Mouse (Mus musculus) left cerebral cortex, adult 2 months (tissue): ENCODE data around the gene Papln. TPM values are rescaled to one million over a fixed set of nuclear protein-coding genes. Genes with fewer than 3 reads are reported as not detected.

Experiments
- DNase-seq, 2 experiments: peaks; one replicate each; pipeline ENCODE4 v3.0.0; 2021 to 2022; ENCODE audit warnings: low spot score in 2 of 2, mixed read lengths in 1 of 2; ENCODE audit errors: extremely low spot score in 1 of 2
- H3K27ac ChIP-seq: fragments of 200-600 bp; 2 replicates; pipeline ENCODE4 v1.8.1; 2022
- H3K4me3 ChIP-seq: fragments of 200-600 bp; 2 replicates; pipeline ENCODE4 v1.8.1; 2022
- CTCF ChIP-seq: fragments of 200-600 bp; IDR thresholded peaks from 2 replicates; pipeline ENCODE4 v1.8.1; 2022; ENCODE audit warnings: antibody characterized with exemption, mild to moderate bottlenecking, moderate library complexity
- intact Hi-C: fragments of 180-260 bp; cut with DNase I; formaldehyde crosslinking; loops from one replicate; pipeline ENCODE4 v1.15.1; 2025
- long read RNA-seq, 2 experiments: library from polyadenylated mRNA; stranded (forward); transcript quantifications; one replicate each; pipeline ENCODE4 v2.0.0; 2021; ENCODE audit warnings: borderline mapping rate in 2 of 2
- total RNA-seq, 2 experiments: library from RNA; stranded (reverse); gene quantifications; 2 replicates each; pipeline ENCODE4 v1.2.3; 2021

Papln gene
- total RNA-seq: 1 to 10 TPM; 8.4 to 10.0 TPM
- long read RNA-seq, experiment 1, full-length matches to known transcripts: 1 of 2 reads
- long read RNA-seq, experiment 1, partial matches to known transcripts: 1 of 2 reads
- long read RNA-seq, experiment 1, other reads (novel, unspliced or antisense): 0 of 2 reads
- long read RNA-seq, experiment 2, full-length matches to known transcripts: 1 of 3 reads
- long read RNA-seq, experiment 2, partial matches to known transcripts: 1 of 3 reads
- long read RNA-seq, experiment 2, other reads (novel, unspliced or antisense): 1 of 3 reads

GRCm38 (mm10) chr12:83763311-83764043 lies at the start of gene Papln:
Gene Papln, plus strand, starts transcription at chr12:83763634.
- Histone ChIP-seq H3K4me3 (peak within 1 kb of the TSS; percentile 50), H3K27ac (no peak within 1 kb of the TSS)
- no peak for DNase-seq
- no peak for TF ChIP-seq CTCF
- intact Hi-C loops: no loop called here

DNA sequence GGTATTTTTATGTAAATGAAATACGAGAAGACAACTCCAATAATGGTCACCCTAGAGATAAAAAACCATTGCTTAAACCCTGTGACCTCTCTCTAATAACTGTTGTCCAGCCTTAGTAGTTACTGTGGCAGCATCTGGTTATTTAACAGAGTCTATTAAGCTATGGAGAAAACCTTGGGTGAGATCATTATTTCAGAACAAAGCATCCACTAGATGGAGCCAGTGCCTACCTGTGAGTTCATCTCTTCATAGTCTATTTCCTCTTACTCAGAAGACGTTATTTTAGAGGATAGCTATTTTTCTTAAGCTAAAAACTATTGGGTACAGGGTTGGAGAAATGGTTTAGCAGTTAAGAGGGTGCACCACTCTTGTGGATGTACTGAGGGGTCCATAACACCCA lies 49.7 kb upstream of the Papln start:
- DNase-seq: peak; percentile 33 to 42
- Histone ChIP-seq H3K4me3 (no peak overlapping the region), H3K27ac (no peak overlapping the region)
- peak; percentile 77 for TF ChIP-seq CTCF
- intact Hi-C loops: loop anchor here (5.0 to 10.0 kb wide), 3 partner anchors 224 to 349 kb away; partner anchors contain the start of genes Acot4 and Gm49366

DNA sequence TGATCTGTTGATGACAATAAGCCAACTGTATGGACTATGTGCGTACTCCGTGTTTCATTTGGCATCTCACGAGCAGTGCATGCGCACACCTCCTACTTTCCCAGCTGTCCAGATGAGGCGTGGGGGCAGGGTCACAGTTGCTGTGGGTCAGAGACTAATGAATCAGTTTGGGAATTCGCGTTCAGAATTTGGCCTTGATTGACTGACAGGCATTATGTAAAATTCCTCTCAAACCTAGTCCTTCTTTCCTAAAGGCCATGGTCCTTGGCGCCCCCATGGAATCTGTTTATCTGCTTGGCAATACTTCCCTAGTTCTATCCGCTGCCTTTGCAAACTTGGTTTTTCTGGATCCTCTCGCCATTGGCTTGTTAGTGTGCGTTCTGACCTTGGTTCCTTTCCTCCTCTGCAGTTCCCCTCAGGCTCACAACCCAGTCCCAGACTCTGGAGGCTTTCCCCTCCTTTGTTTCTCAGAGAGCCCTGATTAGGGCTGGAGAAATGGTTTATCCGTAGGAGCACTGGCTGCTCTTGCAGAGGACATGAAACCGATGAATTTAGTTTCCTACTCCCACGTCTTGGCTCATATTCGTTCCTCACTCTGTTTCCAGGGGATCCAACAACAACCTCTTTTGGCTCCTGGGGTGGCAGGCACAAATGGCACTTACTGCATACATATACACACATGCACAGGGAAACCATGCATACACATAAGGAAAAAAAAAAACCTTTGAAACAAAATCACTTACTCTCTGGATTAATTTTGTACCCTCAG lies 46.8 kb upstream of the Papln start:
- peak overlapping the region; percentile 58 for H3K27ac ChIP-seq
- intact Hi-C loops: loop anchor here (2.0 to 10.0 kb wide), 4 partner anchors 54 to 318 kb away; partner anchors contain the start of genes Acot4, Gm49366 and Riox1
- no peak for TF ChIP-seq CTCF
- no peak for DNase-seq
- H3K4me3 ChIP-seq: no peak overlapping the region

DNA sequence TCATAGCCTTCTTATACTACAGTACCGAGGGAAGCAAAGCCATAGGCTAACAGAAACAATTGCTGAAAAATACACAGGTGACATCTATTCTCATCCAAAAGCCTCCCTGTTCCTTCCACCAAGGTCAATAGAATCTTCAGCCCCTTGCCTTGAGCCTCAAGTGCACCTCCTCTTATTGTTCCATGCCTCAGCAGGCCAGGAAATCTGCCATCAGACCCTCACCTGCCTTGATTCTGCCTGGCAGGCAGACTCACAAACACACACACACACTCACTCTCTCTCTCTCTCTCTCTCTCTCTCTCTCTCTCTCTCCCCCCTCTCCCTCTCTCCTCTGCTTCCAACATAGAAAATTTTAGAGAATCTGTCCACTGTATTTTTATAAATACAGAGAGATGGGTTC lies 44.0 kb upstream of the Papln start:
- TF ChIP-seq CTCF: no peak
- DNase-seq: no peak
- intact Hi-C loops: loop anchor here (5.0 to 10.0 kb wide), 3 partner anchors 73 to 315 kb away; partner anchors contain the start of genes Acot4, Gm49366 and Riox1
- no peak overlapping the region for H3K27ac ChIP-seq
- no peak overlapping the region for H3K4me3 ChIP-seq

DNA sequence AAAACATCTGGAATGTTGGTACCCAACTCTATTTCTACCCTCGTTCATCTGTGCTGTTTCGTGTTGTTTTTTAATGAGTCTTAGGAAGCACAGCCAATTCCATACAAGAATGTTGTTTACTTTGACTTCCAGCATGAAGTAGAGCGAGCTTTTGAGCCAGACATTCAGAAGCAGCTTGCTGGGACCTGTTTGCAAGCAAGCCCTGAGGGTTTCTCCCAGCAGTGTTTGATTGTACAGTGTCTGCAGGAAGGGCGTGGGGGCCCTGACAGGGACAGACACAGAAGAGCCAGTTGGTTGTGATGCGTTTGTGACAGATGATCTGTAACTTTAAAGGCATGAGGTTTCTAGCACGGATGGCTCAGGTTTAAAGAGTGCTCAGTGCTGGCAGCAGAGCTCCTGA lies 42.2 kb upstream of the Papln start:
- peak overlapping the region; percentile 32; the same call in 1 of the 2 replicates for H3K27ac ChIP-seq
- DNase-seq: no peak
- H3K4me3 ChIP-seq: no peak overlapping the region
- no peak for TF ChIP-seq CTCF
- intact Hi-C loops: no loop called here

DNA sequence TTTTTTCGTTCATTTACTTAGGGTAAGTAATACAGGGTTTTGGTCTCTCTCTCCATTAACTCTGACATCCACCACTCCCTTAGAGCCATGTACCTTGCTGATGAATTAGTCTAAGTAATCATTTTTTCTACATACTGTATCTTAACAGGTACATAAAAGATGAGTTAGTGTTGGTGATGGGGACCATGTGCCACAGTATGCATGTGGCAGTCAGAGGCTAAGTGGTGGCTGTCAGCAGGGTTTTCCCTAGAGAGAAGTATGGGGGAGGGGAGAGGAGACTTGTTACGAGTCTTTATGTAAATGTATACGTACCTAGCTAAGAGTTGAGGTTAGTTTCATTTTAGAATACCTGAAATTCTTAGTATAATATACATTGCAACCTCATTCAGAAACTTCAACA lies 40.4 kb upstream of the Papln start:
- no peak overlapping the region for H3K27ac ChIP-seq
- intact Hi-C loops: no loop called here
- no peak overlapping the region for H3K4me3 ChIP-seq
- no peak for TF ChIP-seq CTCF
- no peak for DNase-seq

DNA sequence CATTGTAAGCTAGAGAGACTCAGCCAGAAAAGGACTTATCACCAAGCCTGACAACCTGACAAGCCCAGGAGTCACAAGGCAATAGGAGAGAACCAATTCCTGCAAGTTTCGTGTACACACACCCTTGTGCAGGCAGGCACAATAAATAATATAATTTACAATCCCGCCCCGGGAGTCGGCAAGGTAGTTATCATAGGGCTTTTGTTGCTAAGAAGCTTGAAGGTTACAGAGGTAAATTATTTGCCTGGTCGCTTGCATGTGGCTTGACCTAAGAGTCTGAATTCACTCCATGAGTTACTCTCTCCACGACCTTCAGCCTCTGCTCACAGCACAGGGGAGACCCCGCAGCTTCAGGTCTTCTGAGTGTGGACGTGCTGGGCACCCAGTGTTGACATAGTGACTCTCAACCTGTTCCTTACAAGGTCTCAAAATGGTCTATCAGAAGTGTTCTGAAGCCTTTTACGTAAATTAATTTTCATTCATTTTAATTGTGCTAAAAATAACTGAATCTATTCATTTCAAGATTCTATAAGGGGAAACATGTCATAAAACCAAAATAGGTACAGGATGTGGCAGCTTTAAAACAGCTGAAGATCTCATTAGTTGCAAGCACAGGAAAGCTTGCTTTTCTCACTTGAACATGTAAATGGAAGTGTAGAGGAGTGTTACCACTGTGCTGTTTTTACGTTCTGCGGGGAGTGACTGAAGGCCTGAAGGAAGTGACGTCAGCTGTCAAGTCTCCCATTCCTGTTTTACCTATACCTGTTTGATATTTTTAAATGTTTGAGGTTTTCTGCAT lies 36.7 kb upstream of the Papln start:
- DNase-seq: no peak
- H3K4me3 ChIP-seq: no peak overlapping the region
- TF ChIP-seq CTCF: no peak
- intact Hi-C loops: no loop called here
- 0 out of 2 replicates have a peak overlapping the region, but pooled peaks have one; percentile 2 for H3K27ac ChIP-seq

DNA sequence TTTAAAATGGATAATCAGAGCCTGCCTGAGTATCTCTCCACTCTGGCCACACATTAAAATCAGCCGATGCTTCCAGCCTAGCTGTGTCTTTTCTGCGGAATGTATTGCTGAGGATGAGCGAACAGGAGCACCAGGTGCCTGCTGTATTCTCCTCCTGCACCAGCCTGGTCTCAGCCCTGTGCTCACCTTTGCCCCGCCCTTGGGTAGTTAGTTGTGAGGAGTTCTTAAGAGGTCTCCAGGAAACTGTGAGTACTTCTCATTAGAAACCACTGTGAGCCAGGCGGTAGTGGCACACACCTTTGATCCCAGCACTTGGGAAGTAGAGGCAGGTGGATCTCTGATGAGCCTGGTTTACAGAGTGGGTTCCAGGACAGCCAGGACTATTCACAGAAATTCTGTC lies 31.2 kb upstream of the Papln start:
- no peak overlapping the region for H3K27ac ChIP-seq
- intact Hi-C loops: no loop called here
- no peak for DNase-seq
- H3K4me3 ChIP-seq: no peak overlapping the region
- no peak for TF ChIP-seq CTCF

DNA sequence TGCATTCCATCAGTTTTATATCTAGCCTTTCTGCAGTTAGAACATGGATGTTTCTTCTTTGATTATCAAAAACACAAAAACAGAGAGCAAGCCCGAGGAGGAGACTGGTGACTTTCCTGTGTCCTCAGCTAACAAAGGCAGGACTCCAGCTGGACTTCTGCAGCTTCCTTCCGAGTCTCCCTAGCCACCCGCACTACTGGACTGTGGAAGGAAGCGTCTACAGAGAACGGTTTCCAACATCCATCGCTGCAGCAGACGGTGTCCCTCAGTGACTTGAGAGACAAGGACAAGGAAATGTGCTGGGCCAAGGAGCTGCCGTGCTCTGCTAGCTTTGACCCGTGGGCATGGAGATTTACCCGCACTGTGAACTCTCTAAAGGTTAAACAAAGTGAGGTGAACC lies 29.4 kb upstream of the Papln start:
- no peak overlapping the region for H3K27ac ChIP-seq
- TF ChIP-seq CTCF: no peak
- H3K4me3 ChIP-seq: no peak overlapping the region
- intact Hi-C loops: no loop called here
- no peak for DNase-seq

DNA sequence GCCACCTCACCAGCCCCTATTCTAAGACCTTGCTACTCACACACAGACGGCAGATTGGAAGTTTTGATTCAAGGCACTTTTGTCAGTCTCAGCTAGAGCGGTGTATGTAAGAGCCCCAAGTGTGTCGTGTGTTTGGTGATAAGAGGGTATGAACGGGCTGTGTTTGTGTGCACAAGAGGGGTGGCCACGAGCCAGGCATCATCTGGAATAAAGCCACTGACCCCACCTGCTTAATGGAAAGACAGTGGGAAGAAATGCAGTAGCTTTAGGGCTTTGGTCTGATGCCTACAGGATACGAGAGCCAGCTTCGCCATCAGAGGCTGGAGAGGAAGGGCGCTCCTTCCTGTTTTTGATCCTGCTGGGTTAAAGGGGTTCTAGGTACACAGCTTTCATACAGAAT lies 27.2 kb upstream of the Papln start:
- no peak overlapping the region for H3K27ac ChIP-seq
- DNase-seq: no peak
- TF ChIP-seq CTCF: no peak
- intact Hi-C loops: no loop called here
- no peak overlapping the region for H3K4me3 ChIP-seq

DNA sequence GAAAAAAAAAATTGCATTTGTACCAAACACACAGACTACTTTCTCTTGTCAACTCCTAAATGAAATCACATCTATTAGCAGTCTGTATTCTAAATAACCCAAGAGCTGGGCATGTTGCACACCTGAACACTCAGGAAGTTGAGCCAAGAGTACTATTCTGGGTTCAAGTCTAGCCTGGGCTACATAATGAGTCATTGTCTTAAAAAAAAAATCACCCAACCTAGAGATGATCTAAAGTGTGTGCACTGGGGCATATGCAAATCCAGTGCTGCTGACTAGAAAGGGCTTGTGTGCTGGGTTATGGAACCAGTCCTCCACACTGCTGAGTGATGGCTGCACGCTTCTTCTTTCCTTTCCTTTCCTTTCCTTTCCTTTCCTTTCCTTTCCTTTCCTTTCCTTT lies 24.8 kb upstream of the Papln start:
- DNase-seq: no peak
- no peak for TF ChIP-seq CTCF
- intact Hi-C loops: no loop called here
- no peak overlapping the region for H3K27ac ChIP-seq
- no peak overlapping the region for H3K4me3 ChIP-seq
